Mouse (Mus musculus): ENCODE measurements at regions not wholly inside any gene's neighbourhood (a gene's known extent, or its start where the extent isn't known, plus 50 kb on each side); places are given as distances from the start of the nearest gene placed in this dataset.

DNA sequence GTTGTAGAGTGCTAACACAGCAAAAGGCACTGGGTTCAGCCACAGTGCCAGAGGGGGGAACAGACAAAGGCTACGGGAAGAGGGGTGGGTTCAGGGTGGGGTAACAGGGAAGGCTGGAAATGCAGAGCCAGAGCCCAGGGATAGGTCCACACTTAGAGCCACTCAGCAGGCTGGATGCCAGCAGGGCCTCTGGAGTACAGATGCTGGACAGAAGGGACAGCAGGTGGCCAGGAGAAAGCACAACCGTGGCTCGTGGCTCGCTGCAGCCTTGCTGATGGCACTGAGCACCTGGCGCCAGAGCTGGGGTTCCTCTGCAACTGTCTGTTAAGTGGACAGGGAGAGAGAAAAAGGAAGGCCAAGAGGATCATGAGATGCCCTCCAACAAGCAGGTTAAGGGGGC lies 174.2 kb downstream of the Mroh4 start:
- Histone ChIP-seq H3K4me1 (ENCODE audit: control insufficient read depth, insufficient read depth, low read length) (no peaks in the 10 kb centered on the region), H3K36me3 (ENCODE audit: control insufficient read depth, insufficient read depth, low read length) (no peaks in the 10 kb centered on the region), H3K27ac (no peak overlapping the region), H3K9ac (ENCODE audit: low read depth, low read length) (no peak overlapping the region), H3K79me2 (replicated peaks; ENCODE audit: control insufficient read depth, insufficient read depth, low read length) (no peaks in the 10 kb centered on the region), H3K4me3 (no peak overlapping the region), H3K27me3 (ENCODE audit: control insufficient read depth, insufficient read depth, low read length) (no peaks in the 10 kb centered on the region)
- TF ChIP-seq CTCF (IDR thresholded peaks at IDR 0.05) (no peak), EP300 (IDR thresholded peaks at IDR 0.05; ENCODE audit: insufficient read depth, low read depth, low read length) (no peak), POLR2A (IDR thresholded peaks at IDR 0.05; ENCODE audit: insufficient read depth, low read depth, low read length) (no peak)
- DNase-seq = no peak
- 81% methylated on average over 5 of the region's 5 CpGs for WGBS
- intact Hi-C loops (cut with DNase I) = no loop called here

DNA sequence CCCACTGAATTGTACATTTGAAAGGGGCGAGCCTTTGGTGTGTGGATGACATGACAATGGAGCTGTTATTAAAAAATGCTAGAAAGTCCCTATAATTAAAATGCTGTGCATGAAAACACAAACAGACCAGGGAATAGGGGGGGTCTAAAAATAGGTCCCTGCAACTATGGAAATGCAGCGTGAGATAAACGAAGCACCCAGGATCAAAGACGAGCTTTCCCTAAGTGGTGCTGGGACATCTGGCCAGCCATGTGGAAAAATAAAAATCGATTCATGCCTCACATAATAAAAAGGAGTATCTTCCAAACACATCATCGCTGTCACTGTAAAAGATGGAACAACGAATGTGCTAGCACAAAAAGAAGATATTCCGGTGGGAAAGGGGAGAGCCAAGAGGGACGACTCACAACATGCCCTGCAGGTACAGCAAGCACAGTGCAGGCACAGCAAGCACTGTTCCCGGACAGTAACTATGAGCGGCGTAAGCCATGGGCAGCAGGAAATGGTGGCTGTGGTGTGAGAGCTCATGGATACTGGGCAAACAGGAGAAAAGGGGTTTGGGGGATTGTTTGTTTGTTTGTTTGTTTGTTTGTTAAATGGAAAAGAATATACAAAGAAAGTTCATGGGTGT lies 176.7 kb downstream of the Mroh4 start:
- Histone ChIP-seq H3K9ac (ENCODE audit: low read depth, low read length) (no peak overlapping the region), H3K27me3 (ENCODE audit: control insufficient read depth, insufficient read depth, low read length) (no peaks in the 10 kb centered on the region), H3K4me3 (no peak overlapping the region), H3K27ac (no peak overlapping the region), H3K79me2 (replicated peaks; ENCODE audit: control insufficient read depth, insufficient read depth, low read length) (no peaks in the 10 kb centered on the region), H3K4me1 (ENCODE audit: control insufficient read depth, insufficient read depth, low read length) (peaks cover 6% of the 10 kb centered on the region), H3K36me3 (ENCODE audit: control insufficient read depth, insufficient read depth, low read length) (no peaks in the 10 kb centered on the region)
- 70% methylated on average over 12 of the region's 12 CpGs for WGBS
- intact Hi-C loops (cut with DNase I) = no loop called here
- no peak for DNase-seq
- TF ChIP-seq POLR2A (IDR thresholded peaks at IDR 0.05; ENCODE audit: insufficient read depth, low read depth, low read length) (no peak), CTCF (IDR thresholded peaks at IDR 0.05) (no peak), EP300 (IDR thresholded peaks at IDR 0.05; ENCODE audit: insufficient read depth, low read depth, low read length) (no peak)

DNA sequence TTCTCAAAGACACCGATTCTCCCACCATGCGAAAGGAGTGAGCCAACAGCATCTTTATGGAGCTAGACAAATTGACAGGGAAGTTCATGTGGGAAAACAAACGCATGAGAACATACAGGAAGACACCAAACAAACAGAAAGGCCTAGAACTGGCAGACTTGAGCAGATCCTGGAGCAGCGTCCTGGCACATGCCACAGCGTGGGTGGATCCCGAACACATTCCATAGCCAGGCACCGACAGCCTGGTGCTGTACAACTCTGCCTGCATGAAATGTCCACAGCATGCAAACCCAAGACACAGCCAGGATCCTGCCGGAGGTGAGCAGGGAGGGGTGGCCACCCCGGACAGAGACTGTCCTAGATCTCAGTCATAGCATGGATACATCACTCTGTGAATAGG lies 177.2 kb downstream of the Mroh4 start:
- H3K27me3 ChIP-seq (ENCODE audit: control insufficient read depth, insufficient read depth, low read length) = no peaks in the 10 kb centered on the region
- peaks cover 6% of the 10 kb centered on the region for H3K4me1 ChIP-seq (ENCODE audit: control insufficient read depth, insufficient read depth, low read length)
- intact Hi-C loops (cut with DNase I) = no loop called here
- no peak overlapping the region for H3K27ac ChIP-seq
- no peaks in the 10 kb centered on the region for H3K79me2 ChIP-seq (replicated peaks; ENCODE audit: control insufficient read depth, insufficient read depth, low read length)
- no peak overlapping the region for H3K9ac ChIP-seq (ENCODE audit: low read depth, low read length)
- no peak overlapping the region for H3K4me3 ChIP-seq
- no peaks in the 10 kb centered on the region for H3K36me3 ChIP-seq (ENCODE audit: control insufficient read depth, insufficient read depth, low read length)
- TF ChIP-seq POLR2A (IDR thresholded peaks at IDR 0.05; ENCODE audit: insufficient read depth, low read depth, low read length) = no peak
- no peak for TF ChIP-seq EP300 (IDR thresholded peaks at IDR 0.05; ENCODE audit: insufficient read depth, low read depth, low read length)
- TF ChIP-seq CTCF (IDR thresholded peaks at IDR 0.05) = no peak
- 71% methylated on average over 9 of the region's 9 CpGs for WGBS
- DNase-seq = no peak

DNA sequence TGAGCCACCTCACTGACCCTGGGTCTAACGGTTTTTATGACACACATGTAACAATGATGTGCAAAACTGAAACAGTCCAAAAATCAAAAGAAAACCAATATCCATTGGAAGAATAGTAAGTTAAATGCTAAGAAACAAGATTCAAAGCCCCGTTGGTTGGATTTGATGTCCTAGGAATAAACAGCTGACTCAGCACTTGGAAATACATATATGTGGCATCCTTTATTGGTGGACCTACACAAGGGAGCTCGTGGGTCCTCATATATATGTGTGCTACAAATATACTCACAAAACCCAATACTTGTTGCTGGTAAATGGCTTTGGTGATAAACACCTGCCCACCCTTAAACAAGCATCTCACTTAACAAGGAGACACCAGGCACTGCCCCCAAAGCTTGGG lies 178.2 kb downstream of the Mroh4 start:
- 91% methylated on average over 3 of the region's 3 CpGs for WGBS
- H3K36me3 ChIP-seq (ENCODE audit: control insufficient read depth, insufficient read depth, low read length) = no peaks in the 10 kb centered on the region
- H3K27ac ChIP-seq = no peak overlapping the region
- no peaks in the 10 kb centered on the region for H3K79me2 ChIP-seq (replicated peaks; ENCODE audit: control insufficient read depth, insufficient read depth, low read length)
- no peak for TF ChIP-seq CTCF (IDR thresholded peaks at IDR 0.05)
- no peak for TF ChIP-seq POLR2A (IDR thresholded peaks at IDR 0.05; ENCODE audit: insufficient read depth, low read depth, low read length)
- no peak for TF ChIP-seq EP300 (IDR thresholded peaks at IDR 0.05; ENCODE audit: insufficient read depth, low read depth, low read length)
- intact Hi-C loops (cut with DNase I) = no loop called here
- no peak overlapping the region for H3K9ac ChIP-seq (ENCODE audit: low read depth, low read length)
- no peak overlapping the region for H3K4me3 ChIP-seq
- H3K4me1 ChIP-seq (ENCODE audit: control insufficient read depth, insufficient read depth, low read length) = peaks cover 6% of the 10 kb centered on the region
- no peak for DNase-seq
- H3K27me3 ChIP-seq (ENCODE audit: control insufficient read depth, insufficient read depth, low read length) = no peaks in the 10 kb centered on the region

DNA sequence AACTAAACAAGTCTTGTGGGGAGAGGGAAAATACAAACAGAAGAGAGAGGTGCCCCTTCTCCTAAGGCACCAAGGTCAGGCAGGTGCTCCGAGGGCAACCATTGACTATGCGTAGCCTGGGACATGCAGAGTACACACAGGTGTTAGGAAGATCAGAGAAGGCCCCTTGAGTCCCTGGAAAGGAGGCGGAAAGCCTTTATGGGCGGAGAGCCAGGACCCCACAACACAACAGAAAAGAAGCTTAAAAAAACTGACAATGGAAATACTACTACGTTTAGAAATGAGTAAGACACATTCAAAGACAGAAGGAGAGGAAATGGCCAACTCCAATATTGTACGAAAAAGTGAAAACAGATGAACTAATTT lies 179.5 kb downstream of the Mroh4 start:
- 50% methylated on average over 6 of the region's 6 CpGs for WGBS
- Histone ChIP-seq H3K27me3 (ENCODE audit: control insufficient read depth, insufficient read depth, low read length) (no peaks in the 10 kb centered on the region), H3K79me2 (replicated peaks; ENCODE audit: control insufficient read depth, insufficient read depth, low read length) (no peaks in the 10 kb centered on the region), H3K4me1 (ENCODE audit: control insufficient read depth, insufficient read depth, low read length) (peaks cover 6% of the 10 kb centered on the region), H3K4me3 (no peak overlapping the region), H3K9ac (ENCODE audit: low read depth, low read length) (no peak overlapping the region), H3K27ac (peak overlapping the region; percentile 44), H3K36me3 (ENCODE audit: control insufficient read depth, insufficient read depth, low read length) (no peaks in the 10 kb centered on the region)
- TF ChIP-seq EP300 (IDR thresholded peaks at IDR 0.05; ENCODE audit: insufficient read depth, low read depth, low read length) = no peak
- no peak for TF ChIP-seq CTCF (IDR thresholded peaks at IDR 0.05)
- no peak for TF ChIP-seq POLR2A (IDR thresholded peaks at IDR 0.05; ENCODE audit: insufficient read depth, low read depth, low read length)
- DNase-seq = peak; percentile 24 to 39
- intact Hi-C loops (cut with DNase I) = no loop called here

DNA sequence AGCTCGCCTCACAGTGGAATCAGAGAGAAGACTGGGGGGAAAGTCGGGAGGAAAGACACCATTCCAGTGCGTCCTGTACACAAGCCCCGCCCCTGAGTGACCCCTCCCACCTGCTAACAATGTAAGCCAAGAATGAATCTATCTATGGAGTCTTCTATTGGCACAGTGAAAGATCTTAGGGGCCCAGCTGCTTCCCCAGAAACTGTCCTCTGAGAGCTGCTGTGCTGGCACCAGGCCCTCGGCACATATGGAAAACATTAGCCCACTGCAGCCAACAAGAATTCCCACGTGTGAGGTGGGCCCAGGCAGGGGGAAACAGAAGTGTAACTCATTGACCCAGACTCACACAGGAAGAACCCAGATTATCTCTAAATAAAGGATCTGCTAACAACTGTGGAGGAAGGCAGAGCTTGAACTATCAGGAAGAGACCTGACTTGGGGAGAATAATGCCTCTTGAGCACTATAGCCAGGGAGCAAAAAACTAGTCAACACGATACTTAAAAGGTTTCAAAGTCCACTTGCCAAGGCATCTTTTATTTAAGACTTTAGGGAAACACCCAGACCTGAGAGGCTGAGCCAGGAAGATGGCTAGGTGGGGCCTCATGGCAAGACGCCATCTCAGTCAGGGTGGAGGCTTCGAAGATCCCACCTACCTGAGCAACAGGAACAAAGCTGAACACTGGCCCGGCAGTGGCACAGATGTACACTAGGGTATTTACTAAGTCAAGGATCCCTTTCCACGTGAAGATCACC lies 180.1 kb downstream of the Mroh4 start:
- peak; percentile 37 to 59 for DNase-seq
- H3K4me1 ChIP-seq (ENCODE audit: control insufficient read depth, insufficient read depth, low read length) = peaks cover 6% of the 10 kb centered on the region
- H3K79me2 ChIP-seq (replicated peaks; ENCODE audit: control insufficient read depth, insufficient read depth, low read length) = no peaks in the 10 kb centered on the region
- TF ChIP-seq CTCF (IDR thresholded peaks at IDR 0.05) (no peak), POLR2A (IDR thresholded peaks at IDR 0.05; ENCODE audit: insufficient read depth, low read depth, low read length) (no peak), EP300 (IDR thresholded peaks at IDR 0.05; ENCODE audit: insufficient read depth, low read depth, low read length) (no peak)
- intact Hi-C loops (cut with DNase I) = no loop called here
- no peak overlapping the region for H3K9ac ChIP-seq (ENCODE audit: low read depth, low read length)
- peak overlapping the region; percentile 44 for H3K27ac ChIP-seq
- H3K36me3 ChIP-seq (ENCODE audit: control insufficient read depth, insufficient read depth, low read length) = no peaks in the 10 kb centered on the region
- WGBS = 39% methylated on average over 11 of the region's 11 CpGs
- no peak overlapping the region for H3K4me3 ChIP-seq
- H3K27me3 ChIP-seq (ENCODE audit: control insufficient read depth, insufficient read depth, low read length) = no peaks in the 10 kb centered on the region

Data from heart, adult 2 months (tissue).